Mouse (Mus musculus) WW6 (cell line): Measurements from ENCODE around the gene H2afb1.
"Not testable (repeated sequence)": the region's sequence is repeated elsewhere in the genome, so short reads cannot be mapped to it uniquely, and the experiment has no call there.

ENCODE experiments used
- DNase-seq: peaks from one replicate; pipeline ENCODE4 v3.0.0-alpha.2; 2013; ENCODE audit warnings: low read depth, low spot score

H2afb1 gene

GRCm38 (mm10) chrX:117014457-117014856 lies at the start of gene H2afb1:
H2afb1 (plus strand) TSS chrX:117014757.
- not testable (repeated sequence) for DNase-seq

GRCm38 (mm10) chrX:117036085-117036484 lies 21.5 kb downstream of the H2afb1 start:
- no peak for DNase-seq
